Comparison of ENCODE assay signal across 1 mouse cellular context in the genomic region with DNA sequence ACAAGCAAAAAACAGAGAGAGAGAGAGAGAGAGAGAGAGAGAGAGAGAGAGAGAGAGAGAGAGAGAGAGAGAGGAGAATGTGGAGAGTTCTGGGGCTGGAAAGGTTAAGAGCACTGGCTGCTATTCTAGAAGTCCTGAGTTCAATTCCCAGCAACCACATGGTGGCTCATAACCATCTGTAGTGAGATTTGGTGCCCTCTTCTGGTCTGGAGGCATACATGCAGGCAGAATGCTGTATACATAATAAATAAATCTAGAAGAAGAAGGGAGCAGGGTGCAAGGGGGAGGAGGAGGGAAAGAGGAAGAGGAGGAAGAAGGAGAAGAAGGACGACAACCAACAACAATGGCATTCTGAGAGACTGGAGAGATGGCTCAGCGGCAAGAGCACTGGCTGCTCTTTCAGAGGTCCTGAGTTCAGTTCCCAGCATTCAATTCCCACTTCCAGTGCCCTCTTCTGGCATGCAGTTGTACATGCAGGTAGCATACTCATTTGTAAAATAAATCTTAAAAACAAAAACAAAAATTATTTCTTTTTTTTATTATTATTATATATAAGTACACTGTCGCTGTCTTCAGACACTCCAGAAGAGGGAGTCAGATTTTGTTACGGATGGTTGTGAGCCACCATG.
TF ChIP-seq lines count a peak whose summit lies in the region.

No protein-coding gene starts in this region.

TF ChIP-seq in MEL, 35 proteins besides CTCF, POLR2A, EP300 and RAD21:
- 0 out of 2 replicates have a peak, but pooled peaks have one; percentile 21 for TF ChIP-seq MYC (IDR thresholded peaks at IDR 0.05; ENCODE audit: low read depth, low read length)
